Mouse (Mus musculus) spleen, postnatal 14 days (tissue): ENCODE results near the gene Chrna1.
A peak's percentile ranks its signal among the peaks of the same experiment; 100 is the strongest.

Experiments used
- DNase-seq, 2 experiments: peaks; one replicate each; pipeline ENCODE4 v3.0.0; 2021 to 2022; ENCODE audit warnings: low spot score in 2 of 2

Chrna1 gene

DNA sequence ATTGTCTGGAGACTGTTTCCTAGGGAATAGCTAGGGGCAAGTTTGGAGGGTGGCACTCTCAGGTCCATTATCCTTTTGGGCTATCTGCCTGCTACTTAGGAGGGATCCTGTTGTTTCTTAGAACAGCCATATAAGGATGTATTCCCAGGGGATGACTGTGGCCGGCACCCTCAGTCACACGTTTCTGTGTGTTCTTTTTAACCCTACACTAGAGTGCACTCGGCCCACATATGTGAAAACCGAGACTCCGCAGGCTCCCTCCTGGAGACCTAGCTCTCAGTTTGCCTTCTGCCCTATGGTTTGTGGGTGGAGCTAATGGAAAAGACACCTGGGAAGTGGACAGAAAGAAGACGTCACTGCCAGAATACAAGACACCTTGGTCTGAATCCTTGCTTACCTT is 11.1 kb upstream of the Chrna1 start:
- DNase-seq, result no peak

DNA sequence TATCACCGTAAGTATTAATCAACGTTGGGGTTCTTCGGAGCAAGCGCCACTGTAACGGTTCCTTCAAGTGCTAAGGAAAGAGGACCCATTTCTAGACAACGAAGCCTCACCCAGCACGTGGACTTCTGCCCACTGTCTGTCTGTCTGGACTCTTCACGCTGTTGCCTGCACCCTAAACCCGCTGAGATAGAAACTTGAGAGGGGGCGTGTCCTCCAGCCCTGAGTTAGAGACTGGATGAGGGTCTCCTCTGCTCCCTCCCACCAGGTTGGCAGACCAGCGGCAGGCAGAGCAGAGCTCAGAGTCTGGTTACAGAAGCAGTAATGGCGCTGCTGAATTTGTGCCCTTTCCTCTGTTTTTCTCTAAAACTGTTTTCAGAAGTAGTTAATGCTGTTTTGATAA is 10.0 kb upstream of the Chrna1 start:
- no peak for DNase-seq

DNA sequence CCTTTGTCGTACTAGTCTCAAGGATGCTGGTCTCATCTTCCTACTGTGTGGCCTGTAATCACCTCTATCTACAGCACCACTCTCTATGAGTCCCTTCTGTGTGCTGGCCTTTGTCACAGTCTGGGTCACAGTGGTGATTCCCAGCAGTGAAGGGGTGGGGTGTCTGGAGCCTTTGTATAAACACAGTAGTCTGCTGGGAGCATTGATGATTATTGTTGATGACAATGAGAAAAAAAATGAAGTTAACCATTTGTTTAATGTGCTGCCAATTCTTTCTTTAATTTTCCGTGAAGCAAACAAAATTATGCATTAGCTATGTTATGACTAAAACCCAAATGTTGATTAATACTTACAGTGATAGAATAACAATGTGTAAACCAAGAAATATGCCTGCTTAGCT is 8.8 kb upstream of the Chrna1 start:
- DNase-seq, result no peak

GRCm38 (mm10) chr2:73587109-73587506 is 7.0 kb upstream of the Chrna1 start:
- no peak for DNase-seq

DNA sequence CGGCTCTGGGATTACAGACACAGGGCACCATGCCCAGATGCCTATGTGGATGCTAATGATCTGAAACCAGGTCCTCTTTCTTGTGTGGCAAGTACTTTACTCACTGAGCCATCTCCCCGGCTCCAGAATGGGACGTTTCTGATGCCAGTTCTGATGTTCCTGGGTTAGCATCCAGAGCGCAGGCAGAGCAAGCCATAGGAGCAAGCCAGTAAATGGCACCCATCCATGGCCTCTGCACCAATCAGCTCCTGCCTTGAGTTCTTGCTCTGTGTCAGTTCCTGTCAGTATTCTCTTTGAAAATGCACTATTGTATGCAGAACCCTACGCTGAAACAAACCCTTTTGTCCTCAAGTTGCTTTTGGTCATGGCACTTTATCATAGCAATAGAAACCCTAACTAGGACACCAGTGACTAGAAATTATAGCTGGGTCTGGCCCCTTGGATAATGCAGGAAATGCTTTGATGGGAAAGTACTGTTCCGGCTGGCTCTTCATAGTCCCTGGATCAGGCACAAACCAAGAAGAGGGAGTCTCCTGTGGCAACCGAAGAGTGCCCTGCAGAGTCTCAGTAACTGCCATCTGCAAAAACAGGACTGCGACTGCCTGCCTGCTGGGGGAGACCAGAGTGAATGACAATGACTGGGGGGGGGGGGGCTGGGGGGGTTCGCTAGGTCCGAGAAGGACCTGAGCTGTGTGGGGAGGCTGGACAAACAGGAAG is 6.4 kb upstream of the Chrna1 start:
- no peak for DNase-seq

DNA sequence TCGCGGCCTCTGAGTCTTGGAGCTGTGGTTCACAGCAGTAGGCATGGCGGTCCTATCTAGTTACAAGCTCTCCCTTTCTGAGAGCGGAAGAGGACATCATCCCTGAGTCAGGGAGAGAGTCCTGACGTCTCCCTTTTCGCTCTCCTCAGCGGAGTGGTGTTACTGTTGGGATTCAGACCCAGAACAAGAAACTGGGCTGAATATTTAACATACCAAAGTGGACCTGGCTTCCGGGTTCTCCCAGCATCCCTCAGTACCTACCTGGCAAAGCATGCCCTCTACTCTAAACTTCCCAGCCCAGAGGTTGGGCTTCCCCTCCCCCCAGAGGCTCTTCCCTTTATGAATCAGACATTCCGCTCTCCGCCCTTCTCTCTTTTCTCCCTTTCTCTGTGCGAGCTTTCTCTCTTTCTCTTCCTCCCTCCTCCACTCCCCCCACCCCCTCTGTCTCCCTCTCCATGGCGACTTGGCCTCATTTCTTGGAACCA is 5.3 kb upstream of the Chrna1 start:
- no peak for DNase-seq

GRCm38 (mm10) chr2:73584645-73585346 is 4.7 kb upstream of the Chrna1 start:
- peak in 1 of 2 experiments; percentile 32 for DNase-seq

DNA sequence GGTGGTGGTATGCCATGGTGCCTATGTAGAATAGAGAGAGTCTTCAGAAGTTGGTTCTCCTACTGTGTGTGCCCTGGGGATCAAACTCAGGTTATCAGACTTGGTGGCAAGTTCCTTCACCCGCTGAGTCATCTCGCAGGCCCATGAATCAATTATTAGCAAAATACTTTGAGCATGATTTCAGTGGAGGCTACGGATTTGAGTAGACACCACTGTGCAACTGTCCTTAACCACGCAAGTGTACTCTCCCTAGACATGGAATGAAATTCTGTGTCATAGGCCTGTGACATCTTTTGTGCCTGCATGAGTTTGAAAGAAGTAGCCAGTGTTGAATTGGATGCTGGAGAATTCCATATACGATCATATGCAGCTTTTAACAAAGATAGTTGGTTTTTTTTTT is 582 bp upstream of the Chrna1 start:
- DNase-seq, result no peak

GRCm38 (mm10) chr2:73579168-73579567 is 970 bp downstream of the Chrna1 start:
- DNase-seq, result no peak

DNA sequence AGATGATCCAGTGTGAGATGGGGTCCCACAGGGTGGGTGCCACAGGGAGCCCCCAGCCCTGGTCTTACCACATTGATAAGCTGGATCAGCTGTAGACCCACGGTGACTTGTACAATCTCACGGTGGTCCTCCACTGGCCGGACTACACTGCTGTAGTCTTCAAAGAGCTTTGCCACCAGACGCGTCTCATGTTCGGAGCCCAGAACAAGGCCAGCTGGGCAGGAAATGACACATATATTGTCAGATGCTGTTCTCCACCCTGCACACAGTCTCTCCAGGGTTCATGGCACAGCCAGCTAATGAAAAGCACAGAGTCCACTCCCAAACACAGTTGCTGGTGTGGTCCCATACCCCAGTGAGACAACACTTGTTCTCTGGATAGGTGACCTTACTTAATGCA is 5.7 kb downstream of the Chrna1 start:
- no peak for DNase-seq

DNA sequence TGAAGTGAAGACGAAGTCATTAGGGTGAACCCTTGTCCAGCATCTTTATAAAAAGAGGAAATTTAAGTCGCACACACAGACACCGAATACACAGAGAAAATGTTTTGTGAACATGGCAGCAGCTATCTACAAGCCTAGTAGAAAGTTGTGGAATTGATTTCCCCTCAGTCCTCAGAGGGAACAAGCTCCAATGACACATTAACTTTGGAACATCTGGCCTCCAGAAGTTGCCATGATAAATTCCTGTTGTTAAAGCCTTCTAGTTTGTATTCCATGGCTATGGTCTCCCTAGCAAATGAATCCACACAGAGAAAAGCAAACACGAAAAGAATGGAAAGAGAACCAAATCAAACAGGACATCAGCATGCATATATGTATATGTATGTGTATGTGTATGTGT is 6.6 kb downstream of the Chrna1 start:
- DNase-seq, result no peak

- peak in 1 of 2 experiments; percentile 17 for DNase-seq
Measured at GRCm38 (mm10) chr2:73572539-73573372, 7.4 kb downstream of the Chrna1 start.

DNA sequence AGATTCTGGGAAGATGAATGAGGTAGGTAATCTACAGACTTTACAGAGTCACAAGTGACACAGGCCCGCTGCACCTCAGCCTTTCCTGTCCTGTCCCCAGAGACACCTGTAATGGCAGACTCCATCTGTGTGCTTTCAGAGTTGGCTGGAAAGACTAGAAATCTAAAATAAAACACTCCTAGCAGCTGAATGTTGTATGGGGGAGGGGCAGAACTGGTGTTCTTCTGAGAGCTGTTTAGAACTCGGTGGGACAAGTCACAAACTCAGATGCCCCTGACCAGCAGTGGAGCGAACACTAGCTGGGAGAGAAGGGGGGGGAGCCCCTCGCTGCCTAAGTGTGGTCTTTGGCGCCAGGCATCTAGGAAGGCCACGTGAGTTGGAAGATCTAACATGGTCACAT is 8.2 kb downstream of the Chrna1 start:
- DNase-seq, result no peak

DNA sequence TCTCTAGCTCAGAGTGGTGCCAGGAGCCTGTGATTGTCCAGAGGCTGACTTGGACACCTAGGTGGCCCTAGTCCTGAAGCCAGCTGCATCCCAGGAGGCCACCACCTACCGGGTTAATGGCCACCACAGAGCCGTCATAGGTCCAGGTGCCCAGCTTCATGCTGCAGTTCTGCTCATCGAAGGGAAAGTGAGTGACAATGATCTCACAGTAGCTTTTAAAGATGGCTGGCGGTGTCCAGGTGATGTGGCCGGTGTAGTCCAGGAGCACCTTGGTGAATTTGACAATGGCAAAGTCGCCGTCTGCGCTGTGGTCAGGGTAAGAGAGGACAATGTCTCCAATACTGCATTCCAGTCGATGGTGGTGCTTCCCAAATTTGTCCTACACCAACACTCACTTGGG is 8.8 kb downstream of the Chrna1 start:
- DNase-seq, result no peak

GRCm38 (mm10) chr2:73566989-73567605 is 13.0 kb downstream of the Chrna1 start:
- peak in 1 of 2 experiments; percentile 46 for DNase-seq

- DNase-seq, result peak in 1 of 2 experiments; percentile 18
Measured at GRCm38 (mm10) chr2:73566162-73566561, 14.0 kb downstream of the Chrna1 start.

DNA sequence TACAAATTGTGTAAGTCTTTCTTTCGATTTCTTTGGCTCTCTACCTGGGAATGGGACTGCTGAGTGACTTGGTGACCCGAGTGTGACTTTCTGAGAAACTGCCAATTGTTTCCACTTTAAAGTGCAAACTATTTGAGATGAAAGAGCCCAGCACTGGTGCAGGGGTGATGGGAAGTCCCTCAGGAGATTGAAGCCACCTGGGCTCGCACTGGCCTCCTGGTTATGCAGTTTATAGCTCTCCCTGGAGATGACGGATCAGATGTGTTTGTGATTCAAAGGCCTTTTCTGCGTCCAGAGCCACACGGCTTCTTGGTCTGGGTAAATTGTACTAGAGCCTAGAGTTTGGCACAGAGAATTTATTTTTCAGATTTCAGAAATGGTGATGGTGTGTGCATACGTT is 16.4 kb downstream of the Chrna1 start:
- no peak for DNase-seq

DNA sequence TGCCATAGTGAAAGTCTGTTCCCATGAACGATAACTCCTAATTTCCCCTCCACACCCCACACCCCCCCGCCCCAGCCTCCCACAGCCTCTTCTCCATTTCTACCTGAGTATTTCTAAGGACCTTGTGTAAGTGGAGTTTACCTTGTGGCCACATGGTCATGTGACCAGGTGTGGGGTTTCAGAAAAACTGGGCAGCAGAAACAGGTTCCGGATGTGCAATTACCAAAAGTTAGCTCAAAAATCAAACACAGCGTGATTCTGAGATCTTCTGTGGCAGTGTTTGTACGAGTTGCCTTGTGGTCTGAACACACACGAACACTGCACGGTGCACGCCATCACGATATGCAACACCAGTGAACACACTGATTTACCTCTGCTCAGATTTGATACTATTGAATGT is 17.5 kb downstream of the Chrna1 start:
- DNase-seq, result no peak

GRCm38 (mm10) chr2:73561665-73562063 is 18.5 kb downstream of the Chrna1 start:
- peak in 1 of 2 experiments; percentile 16 for DNase-seq

DNA sequence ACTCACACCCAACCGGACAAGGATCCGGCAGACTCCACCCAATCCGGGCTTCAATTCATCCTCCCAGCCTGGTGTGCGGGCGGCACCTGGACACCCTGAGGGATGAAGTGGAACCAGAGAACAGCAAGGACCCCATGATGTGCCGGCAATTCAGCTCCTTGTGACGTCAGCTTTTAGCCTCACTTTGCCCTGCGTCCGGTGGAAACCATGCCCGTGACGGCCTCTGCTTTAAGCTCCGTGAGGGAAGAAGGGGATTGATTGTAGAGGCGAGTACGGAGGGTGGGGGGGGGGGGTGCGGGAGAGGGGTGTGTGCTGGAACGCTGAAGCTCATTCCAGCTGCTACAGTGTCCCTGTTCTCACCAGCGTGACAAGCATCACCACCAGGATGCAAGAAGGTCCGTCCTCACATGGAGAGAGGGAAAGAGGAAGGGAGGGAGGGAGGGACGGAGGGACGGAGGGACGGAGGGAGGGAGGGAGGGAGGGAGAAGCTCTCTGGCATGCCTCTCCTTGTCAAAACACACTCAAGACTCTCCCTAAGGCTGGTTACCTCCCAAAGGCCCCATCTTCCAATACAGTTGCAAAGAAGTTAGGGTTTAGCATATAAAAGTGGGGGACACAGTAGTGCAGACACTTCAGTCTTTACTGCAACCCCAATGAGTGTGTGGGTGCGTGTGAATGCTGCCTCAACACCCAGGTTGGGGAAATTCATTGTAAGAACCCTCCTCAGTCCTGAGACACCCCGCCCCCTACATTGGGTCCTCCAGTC is 19.1 kb downstream of the Chrna1 start:
- no peak for DNase-seq

DNA sequence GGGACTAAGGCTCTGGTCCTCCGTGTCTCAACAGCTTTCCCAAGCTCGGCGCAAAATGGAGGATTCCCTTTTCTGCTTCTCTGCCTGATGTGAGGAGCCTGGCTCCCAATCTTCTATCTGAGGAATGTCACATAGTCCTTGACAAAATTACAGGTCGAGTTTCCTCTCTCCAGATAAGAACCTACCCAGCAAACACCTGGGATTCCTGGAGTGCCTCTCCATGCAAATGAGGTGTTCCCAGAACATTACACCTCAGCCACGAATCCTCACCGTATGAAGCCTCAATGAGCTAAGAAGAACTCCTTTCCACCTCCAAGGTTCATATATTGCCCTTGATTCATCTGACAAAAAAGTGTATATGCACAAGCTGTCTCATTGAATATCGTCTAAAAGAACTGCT is 19.7 kb downstream of the Chrna1 start:
- no peak for DNase-seq
